Mouse (Mus musculus): ENCODE measurements around the gene Ostn. TPM values are rescaled to one million over a fixed set of nuclear protein-coding genes. Genes with fewer than 3 reads are reported as not detected.

Gene Ostn
- total and polyA plus RNA-seq, 2 experiments from 2014 or later: not detected

DNA sequence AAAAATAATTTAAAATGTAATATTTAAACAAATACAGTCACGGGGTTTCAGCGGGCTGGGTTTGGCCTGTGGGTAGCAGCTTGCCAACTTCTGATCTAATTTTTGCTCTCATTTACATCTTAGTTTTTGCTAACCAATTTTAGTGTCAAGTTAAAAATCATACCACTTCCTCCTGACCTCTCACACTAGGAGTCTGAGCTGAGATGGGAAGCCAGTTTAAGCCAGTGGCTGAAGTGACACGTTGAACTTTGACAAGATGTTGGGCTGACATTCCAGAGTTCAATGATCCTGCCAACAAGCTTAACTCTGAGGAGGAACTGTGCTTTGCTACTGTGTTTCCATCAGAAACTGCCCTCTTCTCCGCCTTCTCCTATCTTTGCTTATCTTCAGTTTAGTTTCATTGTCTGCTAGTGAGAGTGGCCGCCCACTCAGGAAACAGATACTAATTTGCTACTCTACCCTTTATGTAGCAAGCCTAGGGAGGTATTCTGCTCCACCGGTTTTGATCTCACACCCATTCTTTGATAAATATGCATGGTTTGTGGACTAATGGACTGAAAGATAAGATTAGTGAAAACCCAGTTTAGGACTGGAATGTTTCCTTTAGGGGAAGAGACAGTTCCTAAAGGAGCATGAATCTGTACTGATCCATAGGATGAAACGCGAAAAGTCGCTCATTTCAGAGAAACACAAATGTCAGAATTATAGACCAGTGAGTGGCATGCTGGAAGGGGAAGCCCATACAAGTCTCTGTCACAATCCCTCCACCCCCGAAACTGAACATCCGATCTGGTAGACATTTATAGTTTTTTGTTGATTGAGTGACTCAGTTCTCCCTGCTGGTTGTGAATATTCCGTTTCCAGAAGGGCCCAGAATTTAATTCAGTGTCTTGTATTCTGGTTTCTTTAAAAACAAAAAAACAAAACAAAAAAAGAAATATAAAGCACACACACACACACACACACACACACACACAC lies 80.6 kb downstream of the Ostn start:
- no peak for TF ChIP-seq EP300 (IDR thresholded peaks at IDR 0.05; ENCODE audit: low read depth)
- TF ChIP-seq CTCF (IDR thresholded peaks at IDR 0.05; ENCODE audit: low read depth): no peak
- Histone ChIP-seq H3K4me3 (ENCODE audit: low read depth, low read length) (peak overlapping the region; percentile 97), H3K4me1 (ENCODE audit: control insufficient read depth, insufficient read depth) (peaks cover 15% of the 10 kb centered on the region), H3K9ac (replicated peaks; ENCODE audit: low read depth, low read length) (peak overlapping the region; percentile 97), H3K9me3 (replicated peaks; ENCODE audit: control insufficient read depth, low read length) (no peaks in the 10 kb centered on the region), H3K36me3 (replicated peaks; ENCODE audit: control insufficient read depth, insufficient read depth, low read length) (no peaks in the 10 kb centered on the region), H3K27me3 (ENCODE audit: control insufficient read depth, insufficient read depth, low read length) (no peaks in the 10 kb centered on the region), H3K27ac (ENCODE audit: low read depth) (peak overlapping the region; percentile 98), H3K4me2 (ENCODE audit: low read depth, low read length) (peak overlapping the region; percentile 83)
- DNase-seq (ENCODE audit: low spot score) (peak; percentile 12), ATAC-seq (ENCODE audit: insufficient read depth, low read depth) (no peak)
- 27% methylated on average over 12 of the region's 12 CpGs for WGBS

DNA sequence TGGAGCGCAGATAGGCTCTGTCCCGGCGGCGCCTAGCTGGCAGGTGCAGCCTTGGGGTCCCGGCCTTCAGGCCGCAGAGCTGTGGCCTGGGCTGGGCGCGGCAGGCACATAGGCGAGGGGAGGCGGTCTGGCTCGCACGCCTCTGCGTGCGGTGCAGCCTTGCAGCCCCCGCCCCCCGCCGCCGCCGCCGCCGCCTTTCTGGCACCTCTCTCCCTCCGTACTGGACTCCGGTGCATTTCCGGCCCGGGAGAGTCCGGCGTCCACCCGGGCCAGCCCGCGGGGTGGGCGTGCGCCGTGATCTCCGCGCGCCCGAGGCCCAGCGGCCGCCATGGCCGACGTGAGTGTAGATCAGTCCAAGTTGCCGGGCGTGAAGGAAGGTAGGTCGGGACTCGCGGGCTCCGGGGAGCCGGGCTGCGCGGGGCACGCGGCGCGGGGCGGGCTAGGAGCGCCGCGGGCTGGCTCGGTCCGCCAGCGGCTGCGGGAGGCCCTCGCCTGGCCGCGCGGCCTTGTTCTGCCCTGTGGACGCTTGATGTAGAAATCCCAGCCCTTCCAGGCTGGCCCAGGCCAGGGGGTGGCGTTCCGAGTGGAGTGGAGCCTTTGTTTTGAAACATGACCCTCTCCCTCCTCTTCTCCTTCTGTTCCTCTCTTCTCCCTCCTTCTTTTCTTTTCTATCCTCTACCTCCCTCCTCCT lies 81.6 kb downstream of the Ostn start, which contains the start of gene Ccdc50:
TSS of gene Ccdc50 (plus strand) at position 109 of the 691 bp plus-strand sequence.
- H3K4me2 ChIP-seq (ENCODE audit: low read depth, low read length): peak within 1 kb of the TSS; percentile 83
- H3K27me3 ChIP-seq (ENCODE audit: control insufficient read depth, insufficient read depth, low read length): no peaks in the 10 kb centered on the region
- no peaks in the 10 kb centered on the region for H3K36me3 ChIP-seq (replicated peaks; ENCODE audit: control insufficient read depth, insufficient read depth, low read length)
- TF ChIP-seq EP300 (IDR thresholded peaks at IDR 0.05; ENCODE audit: low read depth) (0 out of 2 replicates have a peak, but pooled peaks have one; percentile 50), CTCF (IDR thresholded peaks at IDR 0.05; ENCODE audit: low read depth) (no peak)
- DNase-seq (ENCODE audit: low spot score): peak; percentile 73
- peaks cover 15% of the 10 kb centered on the region for H3K4me1 ChIP-seq (ENCODE audit: control insufficient read depth, insufficient read depth)
- H3K27ac ChIP-seq (ENCODE audit: low read depth): peak within 1 kb of the TSS; percentile 98
- peak within 1 kb of the TSS; percentile 97 for H3K4me3 ChIP-seq (ENCODE audit: low read depth, low read length)
- ATAC-seq (ENCODE audit: insufficient read depth, low read depth): peak; percentile 94
- under 1% methylated on average over 53 of the region's 69 CpGs for WGBS
- H3K9me3 ChIP-seq (replicated peaks; ENCODE audit: control insufficient read depth, low read length): no peaks in the 10 kb centered on the region
- H3K9ac ChIP-seq (replicated peaks; ENCODE audit: low read depth, low read length): peak within 1 kb of the TSS; percentile 97

DNA sequence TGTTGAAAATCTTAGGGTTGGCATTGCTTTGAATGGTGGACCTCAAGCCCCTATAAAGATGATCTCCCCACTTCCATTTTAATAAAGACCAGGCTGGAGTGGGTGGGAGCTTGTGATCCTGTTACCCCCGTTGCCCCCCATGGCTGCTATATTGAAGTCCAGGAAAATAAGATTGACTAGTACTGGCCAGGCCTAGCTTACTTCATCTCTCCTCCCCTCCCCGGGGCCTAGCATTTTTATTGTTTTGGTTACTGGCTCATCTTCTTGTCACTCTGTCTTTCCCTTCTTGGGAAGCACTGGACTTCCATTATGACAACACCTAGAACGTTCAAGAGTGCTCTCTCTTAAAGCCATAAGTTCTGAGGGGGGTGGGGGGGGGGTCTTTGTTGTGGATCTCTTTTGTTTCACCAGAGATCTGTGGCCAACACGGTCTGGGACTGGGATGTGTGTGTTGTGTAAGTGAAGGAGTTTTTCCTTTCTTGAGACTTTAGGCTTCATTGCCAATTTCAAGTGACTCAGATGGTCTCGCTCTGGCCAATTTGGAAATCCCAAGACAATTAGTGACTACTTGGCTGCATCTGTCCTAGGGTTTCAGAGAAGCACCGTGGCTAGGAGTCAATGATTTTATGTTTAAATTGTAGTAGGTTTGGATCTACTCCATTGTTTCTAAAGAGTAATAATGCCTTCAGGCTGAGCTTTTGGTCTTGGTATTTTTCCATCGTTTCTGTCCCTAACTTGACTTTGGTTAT lies 82.4 kb downstream of the Ostn start:
- H3K9me3 ChIP-seq (replicated peaks; ENCODE audit: control insufficient read depth, low read length): no peaks in the 10 kb centered on the region
- ATAC-seq (ENCODE audit: insufficient read depth, low read depth): no peak
- H3K27ac ChIP-seq (ENCODE audit: low read depth): peak overlapping the region; percentile 98
- DNase-seq (ENCODE audit: low spot score): peak; percentile 34
- no peaks in the 10 kb centered on the region for H3K36me3 ChIP-seq (replicated peaks; ENCODE audit: control insufficient read depth, insufficient read depth, low read length)
- TF ChIP-seq EP300 (IDR thresholded peaks at IDR 0.05; ENCODE audit: low read depth): no peak
- TF ChIP-seq CTCF (IDR thresholded peaks at IDR 0.05; ENCODE audit: low read depth): no peak
- H3K4me1 ChIP-seq (ENCODE audit: control insufficient read depth, insufficient read depth): peaks cover 15% of the 10 kb centered on the region
- peak overlapping the region; percentile 97 for H3K9ac ChIP-seq (replicated peaks; ENCODE audit: low read depth, low read length)
- peak overlapping the region; percentile 83 for H3K4me2 ChIP-seq (ENCODE audit: low read depth, low read length)
- H3K4me3 ChIP-seq (ENCODE audit: low read depth, low read length): peak overlapping the region; percentile 97
- 32% methylated on average over 7 of the region's 7 CpGs for whole genome bisulfite sequencing
- H3K27me3 ChIP-seq (ENCODE audit: control insufficient read depth, insufficient read depth, low read length): no peaks in the 10 kb centered on the region

DNA sequence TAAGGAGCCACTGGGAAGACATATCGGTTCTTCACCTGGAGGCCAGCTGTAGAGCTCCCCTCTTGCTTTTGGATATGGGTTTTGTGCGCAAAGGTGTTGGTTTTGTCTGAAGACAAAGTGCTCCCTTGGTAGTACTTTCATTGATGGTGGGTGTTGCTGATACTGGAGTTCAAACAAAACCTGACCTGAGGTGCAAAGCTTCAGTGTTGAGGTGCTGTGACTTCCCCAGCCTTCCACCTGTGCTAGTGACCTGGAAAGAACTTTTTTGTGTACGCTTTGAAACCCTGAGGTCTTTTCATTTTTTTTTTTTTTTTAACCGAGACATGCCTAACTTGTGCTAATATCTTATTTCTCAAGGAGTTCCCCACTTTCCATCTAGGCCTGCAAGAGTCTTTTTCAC lies 83.0 kb downstream of the Ostn start:
- WGBS: 90% methylated on average over 4 of the region's 4 CpGs
- Histone ChIP-seq H3K36me3 (replicated peaks; ENCODE audit: control insufficient read depth, insufficient read depth, low read length) (no peaks in the 10 kb centered on the region), H3K9me3 (replicated peaks; ENCODE audit: control insufficient read depth, low read length) (no peaks in the 10 kb centered on the region), H3K9ac (replicated peaks; ENCODE audit: low read depth, low read length) (no peak overlapping the region), H3K4me3 (ENCODE audit: low read depth, low read length) (peak overlapping the region; percentile 97), H3K4me2 (ENCODE audit: low read depth, low read length) (peak overlapping the region; percentile 83), H3K27ac (ENCODE audit: low read depth) (peak overlapping the region; percentile 98; the same call in 1 of the 2 replicates), H3K27me3 (ENCODE audit: control insufficient read depth, insufficient read depth, low read length) (no peaks in the 10 kb centered on the region), H3K4me1 (ENCODE audit: control insufficient read depth, insufficient read depth) (peaks cover 15% of the 10 kb centered on the region)
- no peak for DNase-seq (ENCODE audit: low spot score)
- no peak for ATAC-seq (ENCODE audit: insufficient read depth, low read depth)
- TF ChIP-seq EP300 (IDR thresholded peaks at IDR 0.05; ENCODE audit: low read depth): no peak
- TF ChIP-seq CTCF (IDR thresholded peaks at IDR 0.05; ENCODE audit: low read depth): no peak

DNA sequence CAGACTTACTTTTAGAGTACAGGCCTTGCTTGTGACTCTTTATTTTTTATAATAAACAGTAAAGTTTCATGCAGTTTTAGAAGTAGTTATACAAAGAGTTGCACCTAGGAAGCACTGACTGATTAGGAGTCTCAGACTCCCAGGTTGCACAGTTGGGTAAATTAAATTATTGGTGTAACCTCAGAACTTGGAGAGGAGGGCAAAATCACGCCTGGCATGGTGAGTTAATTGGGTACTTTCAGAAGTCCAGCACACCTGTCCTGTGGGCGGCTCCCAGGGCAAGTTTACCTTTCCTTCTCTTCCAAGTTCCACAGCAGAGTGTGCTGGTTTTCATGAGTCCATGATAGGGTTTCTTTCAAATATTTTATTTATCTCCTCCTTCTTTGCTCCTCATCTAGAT lies 84.6 kb downstream of the Ostn start:
- Histone ChIP-seq H3K9ac (replicated peaks; ENCODE audit: low read depth, low read length) (no peak overlapping the region), H3K4me1 (ENCODE audit: control insufficient read depth, insufficient read depth) (peaks cover 15% of the 10 kb centered on the region), H3K27ac (ENCODE audit: low read depth) (no peak overlapping the region), H3K27me3 (ENCODE audit: control insufficient read depth, insufficient read depth, low read length) (no peaks in the 10 kb centered on the region), H3K4me3 (ENCODE audit: low read depth, low read length) (no peak overlapping the region), H3K36me3 (replicated peaks; ENCODE audit: control insufficient read depth, insufficient read depth, low read length) (no peaks in the 10 kb centered on the region), H3K9me3 (replicated peaks; ENCODE audit: control insufficient read depth, low read length) (no peaks in the 10 kb centered on the region), H3K4me2 (ENCODE audit: low read depth, low read length) (no peak overlapping the region)
- 85% methylated on average over 2 of the region's 2 CpGs for WGBS
- no peak for ATAC-seq (ENCODE audit: insufficient read depth, low read depth)
- DNase-seq (ENCODE audit: low spot score): no peak
- TF ChIP-seq CTCF (IDR thresholded peaks at IDR 0.05; ENCODE audit: low read depth): no peak
- TF ChIP-seq EP300 (IDR thresholded peaks at IDR 0.05; ENCODE audit: low read depth): no peak

All from heart, postnatal 0 days (tissue).